Mouse (Mus musculus) heart, embryonic 14.5 days (tissue): Measurements from ENCODE around the gene Errfi1. TPM values are rescaled to one million over a fixed set of nuclear protein-coding genes. Genes with fewer than 3 reads are reported as not detected.

Experiments
- ATAC-seq: fragments of 200-750 bp; cut with Nextera tagmentation; 2 replicates; pipeline ENCODE4 v1.8.0; 2017; ENCODE audit warnings: low read depth, moderate TSS enrichment; ENCODE audit not compliant: insufficient number of reproducible peaks, insufficient read depth, low FRiP score
- H3K27ac ChIP-seq, 2 experiments: fragments of 200-500 bp in 1 of 2; fragments of 300-500 bp in 1 of 2; sonication (generic) in 1 of 2; replicated peaks in 1 of 2; 2 replicates each; pipeline ENCODE4 v1.5.1; 2012 to 2014; ENCODE audit warnings: low read depth in 2 of 2, low read length in 2 of 2, control low read depth in 1 of 2, mild to moderate bottlenecking in 1 of 2, mixed read lengths in 1 of 2; ENCODE audit not compliant: control insufficient read depth in 1 of 2, insufficient read depth in 1 of 2
- H3K27me3 ChIP-seq: fragments of 300-500 bp; sonication (generic); 2 replicates; pipeline ENCODE4 v1.6.1; 2014; ENCODE audit warnings: mild to moderate bottlenecking, low read length, control low read depth; ENCODE audit not compliant: control insufficient read depth, insufficient read depth
- H3K36me3 ChIP-seq: fragments of 300-500 bp; sonication (generic); 2 replicates; pipeline ENCODE4 v1.6.1; 2014; ENCODE audit warnings: mild to moderate bottlenecking, control low read depth, low read length, mixed read lengths; ENCODE audit not compliant: control insufficient read depth, insufficient read depth
- H3K4me1 ChIP-seq, 2 experiments: fragments of 200-500 bp in 1 of 2; fragments of 300-500 bp in 1 of 2; sonication (generic) in 1 of 2; 2 replicates each; pipeline ENCODE4 v1.6.1; 2012 to 2014; ENCODE audit warnings: low read length in 2 of 2, control low read depth in 1 of 2, mixed read lengths in 1 of 2; ENCODE audit not compliant: control insufficient read depth in 2 of 2, insufficient read depth in 2 of 2
- H3K4me2 ChIP-seq: fragments of 300-500 bp; sonication (generic); 2 replicates; pipeline ENCODE4 v1.6.1; 2014; ENCODE audit warnings: mild to moderate bottlenecking, low read length
- H3K4me3 ChIP-seq, 2 experiments: fragments of 200-500 bp in 1 of 2; fragments of 300-500 bp in 1 of 2; sonication (generic) in 1 of 2; 2 replicates each; pipeline ENCODE4 v1.5.1; 2012 to 2014; ENCODE audit warnings: low read length in 2 of 2, mild to moderate bottlenecking in 2 of 2, control low read depth in 1 of 2, low read depth in 1 of 2, moderate library complexity in 1 of 2; ENCODE audit not compliant: control insufficient read depth in 1 of 2, insufficient read depth in 1 of 2
- H3K9ac ChIP-seq: fragments of 300-500 bp; sonication (generic); 2 replicates; pipeline ENCODE4 v1.6.1; 2014; ENCODE audit warnings: mild to moderate bottlenecking, low read length
- H3K9me3 ChIP-seq: fragments of 300-500 bp; sonication (generic); 2 replicates; pipeline ENCODE4 v1.6.1; 2016; ENCODE audit warnings: low read length, control low read depth; ENCODE audit not compliant: control insufficient read depth
- WGBS: fragments of 180-500 bp; shearing (Covaris S2); extraction: QIAGEN DNeasy Blood & Tissue Kit; methylation state at CpG from one replicate; pipeline ENCODE4 v1.1.7; 2014; 5-methylcytosine and 5-hydroxymethylcytosine counted together
- polyA plus RNA-seq: library from polyadenylated mRNA; unstranded; fragments of >200 nt; fragmentation: Nextera tagmentation; extraction: Ambion mirVana; gene quantifications from 2 replicates; pipeline ENCODE4 v1.2.1, GENCODE M21; 2014

The Errfi1 gene
- polyA plus RNA-seq, 1 experiment from 2014 or later, result 9.4 TPM

GRCm38 (mm10) chr4:150862626-150863375 lies 9.1 kb downstream of the Errfi1 start:
- H3K9ac ChIP-seq, result no peak overlapping the region
- 64% methylated on average over 8 of the region's 8 CpGs for WGBS
- H3K36me3 ChIP-seq, result peaks cover 25% of the 10 kb centered on the region
- H3K4me2 ChIP-seq, result no peak overlapping the region
- ATAC-seq, result no peak
- no peaks in the 10 kb centered on the region for H3K27me3 ChIP-seq
- H3K4me3 ChIP-seq, result no peak overlapping the region
- no peaks in the 10 kb centered on the region for H3K9me3 ChIP-seq
- no peak overlapping the region for H3K27ac ChIP-seq
- H3K4me1 ChIP-seq, result peaks cover 0 to 2% of the 10 kb centered on the region in 2 experiments; a peak in 1 of 4 replicates

DNA sequence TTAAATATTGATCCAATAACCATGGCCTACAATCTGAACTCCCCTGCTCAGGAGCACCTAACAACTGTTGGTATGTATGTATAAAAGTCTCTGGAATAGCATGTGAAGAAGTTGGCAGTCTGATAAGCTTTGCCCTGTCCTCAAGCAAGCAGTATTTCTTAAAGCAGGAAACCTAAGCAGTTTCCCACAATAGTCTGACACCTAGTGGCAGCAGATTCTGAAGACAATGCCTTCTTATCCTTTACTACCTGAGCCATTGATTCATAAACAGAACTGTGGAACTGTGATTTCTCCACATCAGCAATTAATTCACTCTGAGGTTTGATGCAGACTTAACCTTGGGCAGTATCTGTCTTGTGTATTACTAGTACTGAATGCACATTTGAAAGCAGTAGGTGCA lies 11.7 kb downstream of the Errfi1 start:
- Histone ChIP-seq H3K4me2 (no peak overlapping the region), H3K9ac (no peak overlapping the region), H3K9me3 (no peaks in the 10 kb centered on the region), H3K36me3 (peaks cover 35% of the 10 kb centered on the region), H3K27me3 (no peaks in the 10 kb centered on the region), H3K4me1 (peaks cover 9 to 10% of the 10 kb centered on the region in 2 experiments), H3K4me3 (no peak overlapping the region), H3K27ac (no peak overlapping the region; a peak in 1 of 4 replicates)
- ATAC-seq, result no peak

DNA sequence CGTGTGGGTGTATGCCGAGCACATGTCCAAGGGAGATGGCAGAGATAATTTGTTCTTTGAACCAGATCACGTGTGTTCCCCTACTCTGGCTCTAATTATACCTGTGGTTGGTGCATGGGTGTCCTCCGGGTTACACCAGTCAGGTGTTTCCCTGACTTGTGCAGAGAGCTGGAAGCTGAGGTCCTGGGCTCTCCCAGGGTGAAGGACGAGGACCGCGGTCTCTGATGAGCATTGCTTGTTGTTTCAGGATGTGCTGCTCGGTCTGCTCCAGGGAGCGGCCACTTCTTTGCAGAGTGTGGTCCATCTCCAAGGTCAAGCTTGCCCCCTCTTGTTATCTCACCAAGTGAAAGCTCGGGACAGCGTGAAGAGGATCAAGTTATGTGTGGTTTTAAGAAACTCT lies 12.3 kb downstream of the Errfi1 start:
- peaks cover 35% of the 10 kb centered on the region for H3K36me3 ChIP-seq
- no peak overlapping the region for H3K4me3 ChIP-seq
- no peak overlapping the region for H3K27ac ChIP-seq
- whole genome bisulfite sequencing, result 89% methylated on average over 11 of the region's 11 CpGs
- H3K4me2 ChIP-seq, result no peak overlapping the region
- ATAC-seq, result no peak
- H3K9me3 ChIP-seq, result no peaks in the 10 kb centered on the region
- no peak overlapping the region for H3K9ac ChIP-seq
- H3K4me1 ChIP-seq, result peaks cover 12 to 13% of the 10 kb centered on the region in 2 experiments
- H3K27me3 ChIP-seq, result no peaks in the 10 kb centered on the region

GRCm38 (mm10) chr4:150866494-150866893 lies 12.8 kb downstream of the Errfi1 start:
- Histone ChIP-seq H3K4me3 (no peak overlapping the region), H3K4me1 (peaks cover 16 to 18% of the 10 kb centered on the region in 2 experiments), H3K27ac (no peak overlapping the region), H3K9ac (no peak overlapping the region), H3K9me3 (no peaks in the 10 kb centered on the region), H3K27me3 (no peaks in the 10 kb centered on the region), H3K4me2 (no peak overlapping the region), H3K36me3 (peaks cover 35% of the 10 kb centered on the region)
- ATAC-seq, result no peak
- WGBS, result 94% methylated on average over 12 of the region's 12 CpGs

DNA sequence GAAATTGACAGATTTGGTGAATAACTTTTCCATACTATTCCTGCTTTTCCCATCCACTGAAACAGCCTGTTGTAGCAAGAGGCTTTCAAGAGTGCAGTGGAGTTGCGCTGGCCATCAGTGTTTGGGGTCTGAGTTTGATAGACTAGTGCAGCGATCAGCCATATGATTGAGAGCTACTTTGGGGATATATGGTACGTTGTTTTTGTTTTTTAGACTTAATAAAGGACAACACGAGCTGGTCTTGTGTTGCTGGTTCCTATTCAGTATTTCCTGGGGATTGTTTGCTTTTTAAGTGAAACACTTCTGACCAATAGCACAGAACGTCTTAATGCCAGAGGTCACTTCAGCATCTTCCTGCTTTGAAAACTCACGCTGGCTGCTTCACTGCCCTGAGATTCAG lies 14.4 kb downstream of the Errfi1 start:
- Histone ChIP-seq H3K4me2 (no peak overlapping the region), H3K9me3 (no peaks in the 10 kb centered on the region), H3K27ac (no peak overlapping the region), H3K27me3 (no peaks in the 10 kb centered on the region), H3K4me3 (no peak overlapping the region), H3K4me1 (peaks cover 25 to 26% of the 10 kb centered on the region in 2 experiments), H3K9ac (no peak overlapping the region), H3K36me3 (peaks cover 35% of the 10 kb centered on the region)
- ATAC-seq, result no peak
- WGBS, result 73% methylated on average over 6 of the region's 6 CpGs

GRCm38 (mm10) chr4:150868859-150869258 lies 15.1 kb downstream of the Errfi1 start:
- no peak for ATAC-seq
- 67% methylated on average over 2 of the region's 2 CpGs for WGBS
- Histone ChIP-seq H3K4me1 (peaks cover 25 to 26% of the 10 kb centered on the region in 2 experiments), H3K27ac (no peak overlapping the region), H3K36me3 (peaks cover 35% of the 10 kb centered on the region), H3K4me2 (no peak overlapping the region), H3K9ac (no peak overlapping the region), H3K27me3 (no peaks in the 10 kb centered on the region), H3K4me3 (no peak overlapping the region), H3K9me3 (no peaks in the 10 kb centered on the region)

GRCm38 (mm10) chr4:150869276-150870197 lies 15.8 kb downstream of the Errfi1 start:
- no peaks in the 10 kb centered on the region for H3K27me3 ChIP-seq
- H3K4me3 ChIP-seq, result no peak overlapping the region
- ATAC-seq, result no peak
- H3K9ac ChIP-seq, result peak overlapping the region; percentile 38; the same call in 1 of the 2 replicates
- no peak overlapping the region for H3K4me2 ChIP-seq
- no peak overlapping the region for H3K27ac ChIP-seq
- peaks cover 35% of the 10 kb centered on the region for H3K36me3 ChIP-seq
- WGBS, result 59% methylated on average over 17 of the region's 17 CpGs
- no peaks in the 10 kb centered on the region for H3K9me3 ChIP-seq
- H3K4me1 ChIP-seq, result peaks cover 25 to 26% of the 10 kb centered on the region in 2 experiments
